Mouse (Mus musculus): Measurements from ENCODE around the gene Cxcl10. TPM values are rescaled to one million over a fixed set of nuclear protein-coding genes. Genes with fewer than 3 reads are reported as not detected.

Cxcl10 gene
- total RNA-seq (2014; fragmentation: Nextera tagmentation) (not detected in 2 replicates), total RNA-seq (2017) (4.6 and 18.8 TPM in 2 replicates)

DNA sequence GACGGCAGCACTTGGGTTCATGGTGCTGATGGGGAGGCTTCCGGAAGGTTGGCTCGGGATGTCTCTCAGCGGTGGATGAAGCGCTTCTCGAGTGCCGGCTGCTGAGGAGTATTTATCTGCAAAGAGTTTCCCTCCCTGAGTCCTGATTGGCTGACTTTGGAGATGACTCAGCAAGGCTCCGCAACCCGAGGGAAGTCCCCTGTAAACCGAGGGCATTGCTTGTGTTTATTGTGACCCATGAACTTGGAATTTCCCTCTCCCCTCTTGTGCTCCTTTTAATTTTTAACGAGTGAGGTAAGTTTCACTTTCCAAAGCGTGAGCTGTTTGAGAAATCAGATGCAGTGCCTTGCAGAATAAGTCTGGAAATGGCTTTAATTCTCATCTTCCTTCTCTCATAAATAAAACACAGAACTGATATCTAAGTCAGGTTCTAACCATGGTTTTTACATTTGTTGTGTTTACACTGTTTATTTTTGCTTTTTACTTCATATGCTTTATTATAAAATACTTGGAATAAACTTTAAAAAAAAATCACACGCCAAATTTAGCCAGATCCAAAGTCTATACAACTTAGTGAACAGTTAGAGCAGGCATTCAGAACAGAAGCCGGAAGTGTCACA, at the start of gene Cxcl10:
Gene Cxcl10 (minus strand): TSS at position 96 of the 620 bp plus-strand sequence.
- peak; percentile 69 for ATAC-seq (replicated peaks; ENCODE audit: poor library complexity, severe bottlenecking)

GRCm38 (mm10) chr5:92398153-92398552, 49.5 kb upstream of the Cxcl10 start:
- ATAC-seq (replicated peaks; ENCODE audit: poor library complexity, severe bottlenecking): peak; percentile 96

- ATAC-seq (replicated peaks; ENCODE audit: poor library complexity, severe bottlenecking): no peak
Measured at GRCm38 (mm10) chr5:92396476-92396875, 47.8 kb upstream of the Cxcl10 start.

GRCm38 (mm10) chr5:92395764-92396163, 47.1 kb upstream of the Cxcl10 start:
- ATAC-seq (replicated peaks; ENCODE audit: poor library complexity, severe bottlenecking): no peak

GRCm38 (mm10) chr5:92393863-92394262, 45.2 kb upstream of the Cxcl10 start:
- ATAC-seq (replicated peaks; ENCODE audit: poor library complexity, severe bottlenecking): peak; percentile 52

- peak; percentile 42 for ATAC-seq (replicated peaks; ENCODE audit: poor library complexity, severe bottlenecking)
Measured at GRCm38 (mm10) chr5:92392542-92392941, 43.9 kb upstream of the Cxcl10 start.

DNA sequence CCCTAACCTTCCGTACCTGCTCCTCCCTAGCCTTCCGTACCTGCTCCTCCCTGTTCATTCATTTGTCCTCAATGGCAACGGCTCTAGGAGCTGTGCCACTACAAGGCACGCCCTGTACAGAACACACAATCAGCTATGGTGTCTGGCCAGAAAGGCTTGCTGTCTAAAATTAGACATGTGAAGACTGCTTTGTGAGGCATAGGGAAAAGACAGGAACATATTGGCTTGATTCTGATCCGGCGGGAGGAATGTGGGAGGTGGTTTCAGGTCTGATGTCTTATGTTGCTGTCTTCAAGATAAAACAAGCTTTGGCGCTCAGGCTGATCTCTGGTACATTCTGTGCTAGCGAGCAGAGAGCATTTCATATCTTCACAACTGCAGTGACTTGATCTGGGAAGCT, 41.9 kb upstream of the Cxcl10 start:
- ATAC-seq (replicated peaks; ENCODE audit: poor library complexity, severe bottlenecking): no peak

- ATAC-seq (replicated peaks; ENCODE audit: poor library complexity, severe bottlenecking): no peak
Measured at GRCm38 (mm10) chr5:92389977-92390376, 41.3 kb upstream of the Cxcl10 start.

GRCm38 (mm10) chr5:92387433-92387832, 38.7 kb upstream of the Cxcl10 start:
- no peak for ATAC-seq (replicated peaks; ENCODE audit: poor library complexity, severe bottlenecking)

- ATAC-seq (replicated peaks; ENCODE audit: poor library complexity, severe bottlenecking): peak; percentile 61
Measured at GRCm38 (mm10) chr5:92386643-92387042, 38.0 kb upstream of the Cxcl10 start.

DNA sequence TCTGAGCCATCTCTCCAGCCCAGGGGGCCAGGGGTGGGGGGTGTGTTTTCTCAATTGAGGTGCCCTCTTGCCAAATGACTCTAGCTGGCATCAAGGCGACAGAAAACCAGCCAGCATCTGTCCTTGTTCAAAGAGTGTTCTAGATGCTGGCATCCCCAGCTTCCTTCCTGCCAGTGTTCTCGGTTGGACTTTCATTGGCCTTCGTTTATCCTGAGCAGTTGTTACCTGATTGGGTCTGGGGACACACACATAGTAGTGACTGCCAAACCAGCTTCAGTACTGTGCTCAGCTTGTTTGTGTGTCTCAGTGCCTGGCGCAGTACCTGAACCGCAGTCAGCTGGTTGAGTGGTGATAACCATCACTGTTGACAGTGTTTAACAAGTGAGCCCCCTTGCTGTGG, 37.4 kb upstream of the Cxcl10 start:
- ATAC-seq (replicated peaks; ENCODE audit: poor library complexity, severe bottlenecking): no peak

DNA sequence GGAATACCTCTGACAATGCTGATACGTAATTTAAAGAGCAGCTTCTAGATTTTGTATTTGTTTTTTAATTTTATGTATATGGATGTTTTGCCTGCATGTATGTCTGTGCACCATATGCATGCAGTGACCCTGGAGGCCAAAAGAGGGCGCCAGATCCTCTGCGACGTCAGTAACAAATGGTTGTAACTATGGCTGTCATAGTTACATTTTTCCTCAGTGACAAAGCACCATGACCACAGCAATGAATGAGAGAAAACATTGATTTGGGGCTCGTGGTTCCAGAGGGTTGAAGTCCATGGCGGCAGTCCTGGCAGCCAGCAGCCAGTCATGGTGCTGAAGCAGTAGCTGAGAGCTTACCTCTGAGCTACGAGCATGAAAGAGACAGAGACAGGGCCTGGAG, 36.2 kb upstream of the Cxcl10 start:
- ATAC-seq (replicated peaks; ENCODE audit: poor library complexity, severe bottlenecking): peak; percentile 76

DNA sequence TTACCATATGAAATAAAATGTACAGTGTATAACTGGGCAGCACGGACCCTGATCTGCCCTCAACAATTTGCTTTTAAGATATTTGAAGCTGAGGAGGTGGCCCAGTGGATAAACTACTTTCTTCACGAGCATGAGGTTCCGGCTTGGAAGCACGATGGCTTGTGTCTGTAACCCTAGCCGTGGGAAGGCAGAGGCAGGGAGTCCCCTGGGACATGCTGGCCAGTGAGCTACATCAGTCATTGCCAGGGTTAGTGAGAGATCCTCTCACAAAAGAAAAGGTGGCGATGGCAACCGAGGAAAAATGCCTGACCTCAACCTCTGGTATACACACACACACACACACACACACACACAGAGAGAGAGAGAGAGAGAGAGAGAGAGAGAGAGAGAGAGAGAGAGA, 35.1 kb upstream of the Cxcl10 start:
- ATAC-seq (replicated peaks; ENCODE audit: poor library complexity, severe bottlenecking): no peak

DNA sequence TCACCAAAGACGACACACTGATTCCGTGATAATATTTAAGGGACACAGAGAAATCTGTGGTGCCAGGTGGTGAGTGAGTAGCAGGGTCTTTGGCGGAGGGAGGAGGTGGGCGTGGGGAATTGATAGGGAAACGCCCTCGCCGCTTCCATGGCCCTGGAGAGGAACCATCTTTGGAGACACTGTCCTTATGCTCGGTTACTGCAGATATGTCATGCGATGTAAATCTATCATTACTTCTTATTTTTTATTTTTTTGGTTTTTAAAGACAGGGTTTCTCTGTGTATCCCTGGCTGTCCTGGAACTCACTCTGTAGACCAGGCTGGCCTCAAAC, 33.6 kb upstream of the Cxcl10 start:
- ATAC-seq (replicated peaks; ENCODE audit: poor library complexity, severe bottlenecking): no peak

DNA sequence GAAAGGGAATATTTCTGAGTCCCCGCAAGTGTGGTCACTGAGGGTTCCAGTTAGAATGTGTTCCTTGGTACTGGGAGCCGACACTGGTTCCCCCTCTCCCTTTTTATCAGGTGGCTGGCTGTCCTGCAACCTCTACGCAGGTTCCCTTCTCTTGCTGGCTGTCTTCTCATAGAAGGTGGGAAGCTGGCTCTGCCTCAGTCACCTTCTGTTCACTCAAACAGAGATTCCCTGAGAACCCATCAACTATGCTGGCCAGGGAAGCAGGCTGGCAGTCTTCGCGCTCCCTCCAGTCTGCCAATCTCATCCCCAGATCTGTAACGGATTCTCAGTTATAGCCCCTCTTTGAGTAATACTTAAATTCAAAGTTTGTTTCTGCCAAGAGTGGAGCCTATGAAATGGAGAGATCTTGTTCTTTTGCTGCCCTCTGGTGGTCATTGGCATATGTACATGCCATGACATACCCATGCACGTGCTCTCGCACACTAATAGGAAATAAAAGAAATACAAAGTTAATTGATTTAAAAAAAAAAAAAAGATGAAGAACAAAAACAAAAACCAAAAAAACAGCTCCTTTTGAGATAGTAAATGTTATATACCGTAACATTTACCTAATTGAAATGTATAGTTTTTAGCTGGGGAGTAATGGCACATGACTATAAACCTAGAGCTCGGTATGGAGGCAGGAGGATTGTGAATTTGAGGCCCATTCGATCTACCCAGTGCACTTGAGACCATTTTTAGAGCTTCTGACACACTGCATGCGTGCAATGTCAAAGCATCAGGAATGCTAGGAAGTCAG, 33.1 kb upstream of the Cxcl10 start:
- ATAC-seq (replicated peaks; ENCODE audit: poor library complexity, severe bottlenecking): peak; percentile 82

- no peak for ATAC-seq (replicated peaks; ENCODE audit: poor library complexity, severe bottlenecking)
Measured at GRCm38 (mm10) chr5:92376795-92377405, 28.2 kb upstream of the Cxcl10 start.

DNA sequence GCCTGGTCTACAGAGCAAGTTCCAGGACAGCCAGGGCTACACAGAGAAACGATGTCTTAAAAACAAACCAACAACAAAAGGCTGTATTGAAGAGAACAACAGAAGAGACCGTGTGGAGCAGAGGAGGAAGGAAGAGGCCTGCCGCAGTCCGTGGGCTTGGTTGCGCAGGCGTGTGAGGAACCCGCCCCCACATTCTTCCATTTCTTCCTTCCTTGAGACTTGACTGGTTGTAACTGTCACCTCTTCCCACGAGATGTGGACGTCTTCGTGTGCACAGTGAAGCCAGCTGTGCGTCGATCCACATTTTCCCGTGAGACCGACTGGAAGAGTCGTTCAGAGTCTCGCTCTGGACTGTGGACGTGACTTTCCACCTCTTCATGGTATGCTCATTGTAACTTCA, 26.7 kb upstream of the Cxcl10 start:
- peak; percentile 86 for ATAC-seq (replicated peaks; ENCODE audit: poor library complexity, severe bottlenecking)

DNA sequence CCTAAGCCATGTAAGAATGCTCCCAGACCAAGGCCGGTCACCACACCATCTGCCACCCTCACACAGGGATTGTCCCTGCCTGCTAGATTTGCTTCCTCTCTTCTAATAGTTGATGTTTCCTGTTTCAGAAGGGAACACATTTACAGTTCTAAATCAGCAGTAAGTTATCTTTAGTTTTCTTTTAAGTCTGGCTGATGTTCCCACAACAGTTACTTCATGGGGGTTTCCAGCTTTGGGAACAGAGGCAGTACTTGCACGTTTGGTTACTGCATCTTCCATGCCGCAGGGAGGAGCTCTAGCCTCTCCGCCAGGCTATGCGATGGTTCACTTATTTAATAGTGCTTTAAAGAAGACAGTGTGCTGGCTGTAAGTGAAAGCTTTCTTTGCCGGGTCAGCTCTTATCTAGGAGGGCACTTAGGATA, 26.0 kb upstream of the Cxcl10 start:
- ATAC-seq (replicated peaks; ENCODE audit: poor library complexity, severe bottlenecking): peak; percentile 70

DNA sequence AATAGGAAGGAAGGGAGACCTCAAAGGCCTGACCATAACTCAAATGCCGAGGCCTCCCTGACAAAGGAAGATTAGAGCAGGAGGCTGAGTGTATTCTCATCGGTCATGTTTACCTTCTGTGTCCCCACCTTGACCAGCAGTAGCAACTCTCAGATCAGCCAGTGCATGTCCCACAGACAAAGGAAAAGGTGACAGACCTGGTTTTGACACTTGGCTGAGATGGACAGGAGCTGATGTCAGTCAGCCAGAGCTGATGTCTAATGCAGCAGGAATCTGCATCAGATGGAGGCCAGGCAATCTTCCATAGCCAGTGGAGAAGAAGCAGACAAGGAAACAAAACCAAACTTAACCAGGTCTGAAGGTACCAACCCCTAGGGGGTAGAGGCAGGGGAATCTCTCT, 23.9 kb upstream of the Cxcl10 start:
- ATAC-seq (replicated peaks; ENCODE audit: poor library complexity, severe bottlenecking): no peak

DNA sequence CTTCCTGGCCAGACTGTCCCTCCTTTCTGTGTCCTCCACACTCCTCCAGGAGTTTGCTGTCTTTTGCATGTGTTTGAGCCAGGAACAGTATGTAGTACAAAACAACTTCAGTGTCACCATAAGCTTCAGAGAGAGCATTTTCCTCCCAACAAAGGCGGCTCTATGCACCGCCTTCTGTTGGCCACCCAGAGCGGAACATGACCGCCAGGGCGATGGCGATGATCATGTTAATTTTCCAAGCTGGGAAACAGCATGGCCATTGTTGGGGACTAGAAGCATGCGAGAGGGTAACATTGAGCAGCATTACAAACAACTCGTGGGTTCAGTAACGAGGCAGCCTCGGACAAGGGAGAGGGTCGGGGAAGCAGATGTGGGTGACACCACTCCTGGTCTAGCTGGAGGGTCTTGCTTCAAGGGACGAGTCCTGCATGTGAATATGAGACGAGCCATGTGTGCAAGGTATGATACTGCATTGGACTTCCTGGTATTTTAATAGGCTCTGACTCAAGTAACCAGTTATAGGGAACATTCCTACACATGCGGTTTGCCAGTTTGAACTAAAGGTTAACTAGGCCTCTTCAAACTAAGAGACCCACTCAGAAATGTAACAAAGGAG, 22.8 kb upstream of the Cxcl10 start:
- ATAC-seq (replicated peaks; ENCODE audit: poor library complexity, severe bottlenecking): no peak

DNA sequence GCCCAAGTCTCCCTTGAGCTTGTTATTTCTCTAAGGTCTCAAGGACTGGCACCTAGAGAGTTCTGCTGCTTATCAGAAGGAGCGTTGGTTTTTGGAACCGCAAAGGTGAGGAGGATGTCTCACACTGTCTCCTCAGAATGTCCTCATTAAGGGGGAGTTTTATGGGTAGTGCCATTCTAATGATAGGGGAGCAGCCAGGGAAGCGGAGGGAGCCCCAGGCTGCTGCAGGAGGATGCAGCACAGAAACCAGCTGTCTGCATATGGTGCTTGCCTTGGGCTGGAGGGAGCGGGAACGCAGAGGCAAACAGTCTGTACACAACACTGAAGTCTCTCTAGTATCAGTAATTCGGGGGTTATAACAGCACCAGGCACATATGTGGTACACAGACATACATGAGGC, 22.2 kb upstream of the Cxcl10 start:
- no peak for ATAC-seq (replicated peaks; ENCODE audit: poor library complexity, severe bottlenecking)
